Mouse (Mus musculus) midbrain, embryonic 10.5 days (tissue): Measurements from ENCODE around the gene Sowahc. TPM values are rescaled to one million over a fixed set of nuclear protein-coding genes. Genes with fewer than 3 reads are reported as not detected.

Experiments used
- DNase-seq: peaks from one replicate; pipeline ENCODE4 v3.0.0-alpha.2; 2017; ENCODE audit warnings: low spot score
- H3K27ac ChIP-seq: fragments of 300-500 bp; sonication (generic); replicated peaks from 2 replicates; pipeline ENCODE4 v1.5.1; 2016; ENCODE audit warnings: mild to moderate bottlenecking
- H3K27me3 ChIP-seq: fragments of 300-500 bp; sonication (generic); 2 replicates; pipeline ENCODE4 v1.6.1; 2016; ENCODE audit warnings: low read depth, mild to moderate bottlenecking; ENCODE audit not compliant: poor library complexity, severe bottlenecking
- H3K36me3 ChIP-seq: fragments of 300-500 bp; sonication (generic); 2 replicates; pipeline ENCODE4 v1.6.1; 2016; ENCODE audit warnings: mild to moderate bottlenecking, moderate library complexity
- H3K4me1 ChIP-seq: fragments of 300-500 bp; sonication (generic); 2 replicates; pipeline ENCODE4 v1.6.1; 2016
- H3K4me3 ChIP-seq: fragments of 300-500 bp; sonication (generic); 2 replicates; pipeline ENCODE4 v1.5.1; 2016; ENCODE audit warnings: mild to moderate bottlenecking, moderate library complexity
- H3K9me3 ChIP-seq: fragments of 300-500 bp; sonication (generic); replicated peaks from 2 replicates; pipeline ENCODE4 v1.6.1; 2016; ENCODE audit warnings: mild to moderate bottlenecking
- WGBS: fragments of 180-500 bp; shearing (Covaris S2); methylation state at CpG from one replicate; pipeline ENCODE4 v1.1.7; 2016; 5-methylcytosine and 5-hydroxymethylcytosine counted together
- polyA plus RNA-seq: library from polyadenylated mRNA; unstranded; fragments of >200 nt; fragmentation: Nextera tagmentation; extraction: Ambion mirVana; gene quantifications from 2 replicates; pipeline ENCODE4 v1.2.1, GENCODE M21; 2016

Gene Sowahc
- polyA plus RNA-seq, 1 experiment from 2014 or later, result 13.3 TPM

DNA sequence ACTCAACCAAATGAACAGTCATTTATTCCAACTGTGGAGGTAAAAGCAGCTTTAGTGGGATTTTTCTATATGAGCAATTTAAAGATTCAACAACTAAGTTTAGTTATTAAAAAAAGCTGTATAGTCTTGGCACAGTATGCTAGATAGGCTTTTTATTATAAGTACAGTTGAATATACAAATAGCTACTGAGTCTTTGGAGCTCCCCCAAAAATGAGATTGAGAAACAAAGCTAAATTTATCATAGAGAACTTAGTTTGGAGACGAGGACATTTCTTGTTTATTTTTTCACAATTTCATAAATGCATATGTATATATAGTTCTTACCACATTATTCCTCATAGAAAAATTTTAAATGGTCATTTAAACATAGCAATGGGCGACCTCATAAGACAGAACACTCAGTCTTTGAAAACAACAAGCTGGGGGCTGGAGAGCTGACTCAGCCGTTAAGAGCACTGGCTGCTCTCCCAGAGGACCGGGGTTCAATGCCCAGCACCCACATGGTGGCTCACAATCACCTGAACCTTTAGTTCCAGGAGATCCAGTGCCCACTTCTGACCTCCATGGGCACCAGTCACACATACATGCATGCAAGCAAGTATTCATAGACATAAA lies 7.6 kb downstream of the Sowahc start:
- DNase-seq, result no peak
- H3K27ac ChIP-seq, result no peak overlapping the region
- H3K27me3 ChIP-seq, result no peaks in the 10 kb centered on the region
- peaks cover 17% of the 10 kb centered on the region for H3K36me3 ChIP-seq
- no peak overlapping the region for H3K4me3 ChIP-seq
- 91% methylated on average over 4 of the region's 4 CpGs for WGBS
- no peaks in the 10 kb centered on the region for H3K9me3 ChIP-seq
- H3K4me1 ChIP-seq, result peaks cover 6% of the 10 kb centered on the region; the same call in 1 of the 2 replicates

DNA sequence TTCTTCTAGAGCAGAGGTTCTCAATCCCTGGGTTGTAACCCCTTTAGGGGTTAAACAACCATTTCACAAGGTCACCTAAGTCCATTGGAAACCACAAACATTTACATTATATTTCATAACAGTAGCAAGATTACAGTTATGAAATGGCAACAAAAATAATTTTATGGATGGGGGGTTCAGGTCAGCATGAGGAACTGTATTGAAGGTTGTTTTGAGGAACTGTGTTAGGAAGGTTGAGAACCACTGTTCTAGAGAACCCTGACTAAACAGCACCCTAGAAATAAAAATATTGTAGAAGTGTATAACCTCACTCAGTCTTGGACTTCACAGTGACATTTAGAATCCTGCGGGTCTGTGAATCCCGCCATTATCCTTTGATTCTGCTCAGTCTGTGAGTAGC lies 13.5 kb downstream of the Sowahc start:
- Histone ChIP-seq H3K9me3 (no peaks in the 10 kb centered on the region), H3K27ac (no peak overlapping the region), H3K36me3 (no peaks in the 10 kb centered on the region), H3K4me3 (no peak overlapping the region), H3K27me3 (no peaks in the 10 kb centered on the region), H3K4me1 (no peaks in the 10 kb centered on the region)
- 91% methylated on average over 2 of the region's 2 CpGs for WGBS
- DNase-seq, result no peak

DNA sequence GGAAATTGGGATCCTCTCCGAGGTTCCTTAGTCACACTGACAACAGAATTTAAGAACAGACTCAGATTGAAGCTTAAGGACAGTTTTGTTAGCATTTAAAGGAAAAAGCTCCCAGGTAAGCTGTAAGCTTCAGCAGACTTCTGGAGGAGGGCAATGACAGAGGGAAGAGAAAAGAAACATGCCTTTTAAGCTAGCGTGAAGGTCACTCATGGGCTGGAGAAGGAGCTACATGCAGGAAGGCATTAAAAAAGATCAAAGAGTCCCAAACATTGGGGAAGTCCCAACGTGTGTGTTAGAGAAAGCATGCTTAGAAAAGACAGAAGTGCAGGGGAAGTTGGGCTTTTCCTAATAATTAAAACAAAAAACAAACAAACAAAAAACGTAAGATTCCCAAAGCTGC lies 14.1 kb downstream of the Sowahc start:
- no peaks in the 10 kb centered on the region for H3K36me3 ChIP-seq
- H3K27ac ChIP-seq, result no peak overlapping the region
- H3K4me3 ChIP-seq, result no peak overlapping the region
- WGBS, result 62% methylated on average over 4 of the region's 4 CpGs
- no peaks in the 10 kb centered on the region for H3K9me3 ChIP-seq
- no peak for DNase-seq
- H3K4me1 ChIP-seq, result no peaks in the 10 kb centered on the region
- no peaks in the 10 kb centered on the region for H3K27me3 ChIP-seq

DNA sequence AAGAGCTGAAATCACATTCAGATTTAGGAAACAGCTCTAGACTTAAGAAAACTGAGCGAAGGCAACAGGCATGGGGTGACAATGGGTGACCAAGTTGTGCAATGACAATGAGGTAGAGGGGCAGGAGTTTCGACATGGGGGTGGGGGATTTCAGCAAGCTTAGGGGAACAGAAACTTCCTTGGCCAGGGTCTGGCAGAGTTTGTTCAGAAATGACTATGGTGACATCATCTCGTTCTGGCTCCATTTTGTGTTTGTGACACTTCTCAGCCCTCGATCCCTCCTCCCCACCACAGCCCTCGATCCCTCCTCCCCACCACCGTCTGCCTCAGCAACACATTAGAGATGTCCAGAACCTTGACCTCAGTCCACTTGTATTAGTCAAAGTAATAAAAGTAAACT lies 14.7 kb downstream of the Sowahc start:
- Histone ChIP-seq H3K9me3 (no peaks in the 10 kb centered on the region), H3K4me3 (no peak overlapping the region), H3K36me3 (no peaks in the 10 kb centered on the region), H3K27me3 (no peaks in the 10 kb centered on the region), H3K4me1 (no peaks in the 10 kb centered on the region), H3K27ac (no peak overlapping the region)
- DNase-seq, result no peak
- 88% methylated on average over 6 of the region's 6 CpGs for WGBS

GRCm38 (mm10) chr10:59237757-59238156 lies 16.0 kb downstream of the Sowahc start:
- Histone ChIP-seq H3K4me1 (peaks cover 5% of the 10 kb centered on the region; the same call in 1 of the 2 replicates), H3K27me3 (no peaks in the 10 kb centered on the region), H3K4me3 (no peak overlapping the region), H3K27ac (no peak overlapping the region), H3K36me3 (no peaks in the 10 kb centered on the region), H3K9me3 (no peaks in the 10 kb centered on the region)
- 51% methylated on average over 3 of the region's 3 CpGs for WGBS
- no peak for DNase-seq

DNA sequence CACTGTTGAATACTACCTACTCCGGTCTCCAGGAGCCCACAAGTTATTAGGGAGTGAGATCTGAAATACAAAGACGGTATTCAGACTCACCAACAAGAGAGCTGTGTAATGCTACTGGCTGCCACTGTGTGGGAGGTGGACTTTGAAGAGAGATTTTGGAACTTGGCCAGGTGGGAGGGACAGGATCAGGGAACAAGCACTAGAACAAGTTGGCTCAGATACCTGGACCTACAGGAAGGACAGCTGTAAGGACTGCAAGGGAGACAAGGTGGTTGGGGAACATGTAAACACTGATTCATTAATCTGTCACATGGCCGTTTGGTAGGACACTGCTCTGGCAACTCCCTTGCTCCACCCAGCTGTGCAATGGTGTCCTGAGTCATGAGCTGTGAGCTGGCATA lies 19.4 kb downstream of the Sowahc start:
- WGBS, result 80% methylated on average over 3 of the region's 3 CpGs
- H3K4me1 ChIP-seq, result peaks cover 5% of the 10 kb centered on the region; the same call in 1 of the 2 replicates
- no peak overlapping the region for H3K27ac ChIP-seq
- H3K4me3 ChIP-seq, result no peak overlapping the region
- no peaks in the 10 kb centered on the region for H3K9me3 ChIP-seq
- H3K36me3 ChIP-seq, result no peaks in the 10 kb centered on the region
- DNase-seq, result no peak
- no peaks in the 10 kb centered on the region for H3K27me3 ChIP-seq

GRCm38 (mm10) chr10:59249531-59249930 lies 27.8 kb downstream of the Sowahc start:
- 83% methylated on average over 3 of the region's 3 CpGs for WGBS
- Histone ChIP-seq H3K9me3 (no peaks in the 10 kb centered on the region), H3K36me3 (no peaks in the 10 kb centered on the region), H3K4me1 (no peaks in the 10 kb centered on the region), H3K4me3 (no peak overlapping the region), H3K27ac (no peak overlapping the region), H3K27me3 (no peaks in the 10 kb centered on the region)
- DNase-seq, result no peak

- no peak overlapping the region for H3K4me3 ChIP-seq
- H3K4me1 ChIP-seq, result no peaks in the 10 kb centered on the region
- no peaks in the 10 kb centered on the region for H3K36me3 ChIP-seq
- DNase-seq, result no peak
- WGBS, result 88% methylated on average over 2 of the region's 2 CpGs
- no peaks in the 10 kb centered on the region for H3K27me3 ChIP-seq
- H3K27ac ChIP-seq, result no peak overlapping the region
- no peaks in the 10 kb centered on the region for H3K9me3 ChIP-seq
These were observed 28.9 kb downstream of the Sowahc start for GRCm38 (mm10) chr10:59250679-59251078.

GRCm38 (mm10) chr10:59251980-59252379 lies 30.2 kb downstream of the Sowahc start:
- H3K27ac ChIP-seq, result no peak overlapping the region
- no peak overlapping the region for H3K4me3 ChIP-seq
- no peak for DNase-seq
- 82% methylated on average over 2 of the region's 2 CpGs for WGBS
- H3K36me3 ChIP-seq, result no peaks in the 10 kb centered on the region
- no peaks in the 10 kb centered on the region for H3K27me3 ChIP-seq
- H3K9me3 ChIP-seq, result no peaks in the 10 kb centered on the region
- no peaks in the 10 kb centered on the region for H3K4me1 ChIP-seq

DNA sequence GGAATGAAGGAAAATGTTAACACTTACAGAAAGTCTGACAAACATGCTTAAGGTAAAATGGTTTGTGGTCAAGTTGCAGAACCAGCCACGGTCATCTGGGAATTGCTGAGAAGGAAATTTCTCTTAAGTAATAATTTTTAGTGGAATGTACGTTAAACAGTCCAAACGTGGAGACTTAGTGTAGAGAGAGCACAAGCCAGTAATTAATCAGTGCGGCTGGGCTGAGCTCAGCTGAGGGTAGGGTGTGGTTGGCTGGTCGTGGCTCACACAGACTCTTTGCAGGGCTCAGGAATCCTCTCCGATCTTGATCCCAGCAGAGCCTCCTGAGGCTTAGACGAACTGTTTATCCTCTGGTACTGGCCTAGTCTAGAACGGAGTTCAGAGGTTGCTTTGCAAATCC lies 30.6 kb downstream of the Sowahc start:
- Histone ChIP-seq H3K27me3 (no peaks in the 10 kb centered on the region), H3K9me3 (no peaks in the 10 kb centered on the region), H3K4me1 (no peaks in the 10 kb centered on the region), H3K27ac (no peak overlapping the region), H3K36me3 (no peaks in the 10 kb centered on the region), H3K4me3 (no peak overlapping the region)
- 79% methylated on average over 8 of the region's 8 CpGs for WGBS
- no peak for DNase-seq

DNA sequence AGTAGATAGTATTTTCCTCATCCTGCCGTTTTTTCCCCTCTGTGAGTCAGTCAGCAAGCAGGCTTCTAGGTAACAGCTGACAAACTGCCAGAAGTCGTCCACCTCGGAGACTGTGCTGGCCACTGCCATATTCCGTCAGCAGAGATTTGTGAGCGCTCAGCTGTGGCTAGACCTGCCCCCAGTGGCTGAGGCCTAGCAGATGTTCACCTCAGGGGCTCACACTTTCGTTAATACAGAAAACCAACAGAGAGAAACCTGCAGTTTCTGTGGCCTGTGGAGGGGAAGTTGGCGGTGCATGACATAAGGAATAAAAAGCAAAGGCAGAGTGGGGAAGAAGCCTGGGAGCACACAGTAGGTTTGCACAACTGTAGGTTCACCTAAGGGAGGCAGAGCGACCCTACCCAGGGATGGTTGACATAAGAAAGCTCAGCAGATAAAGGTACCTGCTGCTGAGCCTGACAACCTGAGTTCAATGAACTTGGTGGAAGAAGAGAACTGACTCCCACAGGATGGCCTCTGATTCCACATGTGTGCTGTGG lies 31.9 kb downstream of the Sowahc start:
- Histone ChIP-seq H3K27ac (no peak overlapping the region), H3K36me3 (no peaks in the 10 kb centered on the region), H3K4me3 (no peak overlapping the region), H3K9me3 (no peaks in the 10 kb centered on the region), H3K4me1 (no peaks in the 10 kb centered on the region), H3K27me3 (no peaks in the 10 kb centered on the region)
- no peak for DNase-seq
- 71% methylated on average over 8 of the region's 8 CpGs for WGBS

DNA sequence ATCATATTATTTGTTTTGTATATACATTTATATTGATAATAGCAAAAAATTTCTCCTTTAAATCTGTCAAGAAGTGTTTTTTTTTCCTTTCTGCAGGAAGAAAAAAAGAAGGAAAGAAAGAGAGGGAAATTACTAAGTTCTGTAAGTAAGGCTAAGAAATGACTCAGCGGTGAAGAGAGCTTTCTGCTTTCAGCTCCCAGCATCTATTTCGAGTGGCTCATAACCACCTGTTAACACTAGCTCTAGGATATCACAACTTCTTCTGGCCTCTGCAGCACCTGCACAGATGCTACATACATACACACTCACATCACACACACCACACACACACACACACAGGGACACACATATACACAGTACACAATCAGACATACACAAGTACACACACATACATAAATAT lies 34.8 kb downstream of the Sowahc start:
- no peak overlapping the region for H3K27ac ChIP-seq
- no peak overlapping the region for H3K4me3 ChIP-seq
- H3K4me1 ChIP-seq, result peaks cover 5% of the 10 kb centered on the region
- H3K36me3 ChIP-seq, result no peaks in the 10 kb centered on the region
- no peaks in the 10 kb centered on the region for H3K9me3 ChIP-seq
- H3K27me3 ChIP-seq, result no peaks in the 10 kb centered on the region
- no peak for DNase-seq
- WGBS, result 100% methylated on average over 2 of the region's 2 CpGs

DNA sequence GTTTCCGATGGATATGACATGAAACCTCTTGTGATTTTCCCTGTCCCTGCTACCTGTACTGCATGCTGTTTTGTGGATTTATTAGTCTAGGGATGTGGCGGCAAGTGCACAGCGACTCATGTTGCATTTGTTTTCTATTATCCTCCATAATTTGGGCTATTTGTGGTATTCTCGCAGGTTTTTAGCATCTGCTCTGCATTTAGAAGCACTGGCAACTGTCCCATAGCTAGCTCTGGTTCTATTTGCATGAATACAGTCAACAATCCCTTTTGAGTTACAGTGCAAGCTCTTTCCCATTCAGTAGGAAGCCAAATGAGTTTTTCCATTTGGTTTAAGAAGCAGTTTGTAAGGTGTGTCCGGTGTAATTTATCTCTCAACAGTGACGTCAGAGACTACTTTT lies 37.8 kb downstream of the Sowahc start:
- Histone ChIP-seq H3K27me3 (no peaks in the 10 kb centered on the region), H3K36me3 (no peaks in the 10 kb centered on the region), H3K27ac (no peak overlapping the region), H3K4me3 (no peak overlapping the region), H3K9me3 (no peaks in the 10 kb centered on the region), H3K4me1 (peaks cover 20% of the 10 kb centered on the region)
- WGBS, result 92% methylated on average over 6 of the region's 6 CpGs
- no peak for DNase-seq

DNA sequence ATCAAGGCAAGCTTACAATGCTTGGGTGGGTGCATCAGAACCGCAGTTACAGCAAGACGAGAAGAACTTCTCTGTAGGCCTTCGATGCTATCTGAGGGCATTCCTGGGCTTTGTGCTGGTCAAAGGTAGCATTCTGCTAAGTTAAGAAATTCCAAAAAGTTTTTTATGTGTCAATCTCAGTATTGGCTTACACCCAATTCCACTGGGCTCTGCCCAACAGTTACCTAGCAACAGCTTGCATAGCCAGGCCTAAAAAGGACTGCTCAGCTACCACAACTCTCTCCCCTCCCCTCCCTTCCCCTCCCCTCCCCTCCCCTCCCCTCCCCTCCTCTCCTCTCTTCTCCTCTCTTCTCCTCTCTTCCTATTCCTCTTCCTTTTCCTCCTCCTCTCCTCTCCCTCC lies 39.9 kb downstream of the Sowahc start:
- DNase-seq, result no peak
- H3K9me3 ChIP-seq, result no peaks in the 10 kb centered on the region

More for the DNA sequence above, 39.9 kb downstream of the Sowahc start:
- WGBS, result 74% methylated on average over 3 of the region's 3 CpGs
- no peak overlapping the region for H3K4me3 ChIP-seq
- peaks cover 24% of the 10 kb centered on the region for H3K4me1 ChIP-seq
- H3K27me3 ChIP-seq, result no peaks in the 10 kb centered on the region
- H3K36me3 ChIP-seq, result no peaks in the 10 kb centered on the region
- no peak overlapping the region; the same call in 1 of the 2 replicates for H3K27ac ChIP-seq
